Mouse (Mus musculus): Measurements from ENCODE around the gene Cbfa2t3.

DNA sequence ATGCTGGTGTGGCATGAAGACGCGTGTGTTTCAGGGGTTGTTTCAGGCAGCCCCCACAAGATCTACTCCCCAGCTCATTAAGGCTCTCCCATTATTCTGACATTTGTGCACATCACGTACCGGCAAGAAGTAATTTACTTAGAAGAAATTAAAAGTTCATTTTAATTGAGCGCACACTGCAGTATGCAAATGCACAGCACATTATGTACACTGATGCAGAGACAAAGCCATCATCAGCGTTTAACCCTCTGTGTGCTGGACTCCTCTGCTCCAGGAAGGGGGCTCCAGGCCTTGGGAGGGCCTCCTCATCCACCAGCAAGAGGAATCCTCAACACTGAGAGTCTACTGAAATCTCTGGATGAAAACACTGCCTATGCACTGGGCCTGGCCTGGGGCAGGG, 39.0 kb upstream of the Cbfa2t3 start:
- TF ChIP-seq POLR2A (IDR thresholded peaks at IDR 0.05; ENCODE audit: low read depth, low read length) (no peak), CTCF (IDR thresholded peaks at IDR 0.05; ENCODE audit: borderline replicate concordance, insufficient read depth, low read length) (no peak)
